Mouse (Mus musculus): ENCODE measurements around the gene Aldh3b3.

Aldh3b3 gene

DNA sequence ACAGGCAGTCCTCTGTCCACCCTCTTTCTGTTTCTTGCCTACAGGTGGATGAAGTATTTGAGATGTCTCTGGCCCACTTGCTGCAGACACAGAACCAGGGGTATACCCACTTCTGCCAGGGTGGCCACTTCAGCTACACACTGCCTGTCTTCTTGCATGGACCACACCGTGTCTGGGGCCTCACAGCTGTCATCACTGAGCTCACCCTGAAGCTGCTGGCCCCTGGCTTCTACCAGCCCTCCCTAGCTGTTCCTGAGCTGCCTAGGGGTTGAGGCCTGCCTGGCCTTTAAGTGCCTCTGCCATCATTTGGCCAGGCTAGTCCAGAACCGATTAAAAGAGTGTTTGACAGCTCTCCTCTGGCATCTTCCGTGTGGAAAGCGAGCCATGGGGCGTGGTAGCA lies 43.3 kb downstream of the Aldh3b3 start:
- no peak for ATAC-seq (ENCODE audit: low TSS enrichment)

DNA sequence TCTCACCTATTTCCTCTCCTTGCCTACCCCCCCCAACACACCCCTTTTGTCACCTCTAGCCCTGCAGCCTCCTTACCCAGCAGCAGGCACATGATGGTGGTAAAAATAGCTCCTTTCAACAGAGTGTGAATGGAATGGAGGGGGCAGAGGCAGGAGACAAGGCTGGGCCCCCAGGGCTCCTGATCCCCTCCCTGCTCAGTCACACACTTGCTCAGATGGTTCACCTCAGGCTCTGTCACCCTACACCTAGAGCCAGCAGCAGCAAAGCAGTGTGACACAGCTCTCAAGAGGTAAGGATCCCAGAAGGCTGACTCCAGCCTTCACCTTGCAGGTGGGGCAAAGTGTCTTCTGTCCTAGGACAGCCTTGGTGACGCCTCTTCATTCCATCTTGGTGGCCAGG lies 44.7 kb downstream of the Aldh3b3 start, which contains the start of gene Doc2g:
Gene Doc2g (plus strand): TSS at position 202 of the 400 bp plus-strand sequence.
- no peak for ATAC-seq (ENCODE audit: low TSS enrichment)

DNA sequence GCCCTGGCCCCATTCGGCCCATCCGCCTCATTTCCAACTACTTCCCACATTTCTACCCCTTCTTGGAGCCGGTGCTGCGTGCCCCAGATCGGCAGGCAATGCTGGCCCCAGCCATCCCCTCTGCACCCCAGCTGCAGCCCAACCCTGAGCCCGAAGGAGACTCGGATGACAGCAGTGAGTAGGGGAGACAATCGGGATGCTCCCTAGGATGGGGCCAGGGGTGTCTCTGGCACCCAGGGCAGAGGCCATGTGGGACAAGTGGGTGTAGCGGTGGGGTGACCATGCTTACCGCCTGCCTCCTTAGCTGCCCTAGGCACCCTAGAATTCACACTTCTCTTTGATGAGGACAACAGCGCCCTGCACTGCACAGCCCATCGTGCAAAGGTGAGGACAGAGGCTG lies 45.2 kb downstream of the Aldh3b3 start:
- no peak for ATAC-seq (ENCODE audit: low TSS enrichment)

DNA sequence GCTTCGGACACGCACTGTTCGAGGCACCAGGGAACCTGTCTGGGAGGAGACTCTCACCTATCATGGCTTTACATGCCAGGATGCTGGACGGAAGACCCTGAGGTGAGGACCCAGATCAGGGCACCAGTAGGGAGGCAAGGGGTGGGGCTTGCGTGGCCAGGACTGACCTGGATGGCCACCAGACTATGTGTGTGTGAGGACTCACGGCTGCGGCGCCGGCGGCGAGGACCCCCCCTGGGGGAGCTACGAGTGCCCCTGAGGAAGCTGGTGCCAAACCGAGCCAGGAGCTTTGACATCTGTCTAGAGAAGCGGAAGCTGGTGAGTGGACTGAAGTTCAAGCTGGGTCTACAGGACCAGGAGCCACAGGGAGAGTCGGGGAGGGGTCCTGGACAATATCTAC lies 45.9 kb downstream of the Aldh3b3 start:
- ATAC-seq (ENCODE audit: low TSS enrichment) = no peak

DNA sequence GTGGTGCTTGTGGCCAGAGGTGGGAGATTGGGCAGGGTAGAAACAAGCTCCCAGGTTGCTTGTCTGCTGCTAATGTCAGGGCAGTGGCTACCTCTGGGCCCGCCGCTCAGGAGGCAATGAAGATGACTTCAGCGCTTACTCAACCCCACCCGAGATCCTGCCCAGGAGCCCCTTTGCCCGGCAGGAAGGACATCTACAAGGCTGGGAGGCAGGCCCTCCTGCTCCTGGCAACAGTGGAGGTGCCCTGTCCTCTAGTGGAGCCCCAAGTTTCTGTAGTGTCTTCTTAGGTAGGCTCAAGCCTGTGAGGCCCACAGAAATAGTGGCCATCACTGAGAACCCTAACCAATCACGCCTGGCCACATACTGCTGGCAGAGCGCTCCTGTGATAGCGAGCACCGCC lies 46.6 kb downstream of the Aldh3b3 start:
- no peak for ATAC-seq (ENCODE audit: low TSS enrichment)

DNA sequence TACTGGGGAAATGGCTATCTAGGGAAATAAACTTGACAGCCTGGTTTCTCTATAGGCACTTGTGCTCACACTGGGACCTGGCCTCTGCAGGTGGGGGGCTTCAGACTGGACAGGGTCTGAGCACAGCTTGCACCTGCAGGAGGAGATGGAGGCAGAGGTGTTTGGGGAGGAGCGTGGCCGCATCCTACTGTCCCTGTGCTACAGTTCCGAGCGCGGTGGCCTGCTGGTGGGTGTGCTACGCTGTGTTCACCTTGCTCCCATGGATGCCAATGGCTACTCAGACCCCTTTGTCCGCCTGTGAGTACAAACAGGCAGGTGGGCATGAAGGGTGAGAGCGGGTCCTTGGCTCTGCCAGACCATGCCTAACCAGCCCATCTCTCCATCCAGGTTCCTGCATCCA lies 47.5 kb downstream of the Aldh3b3 start:
- ATAC-seq (ENCODE audit: low TSS enrichment) = no peak

DNA sequence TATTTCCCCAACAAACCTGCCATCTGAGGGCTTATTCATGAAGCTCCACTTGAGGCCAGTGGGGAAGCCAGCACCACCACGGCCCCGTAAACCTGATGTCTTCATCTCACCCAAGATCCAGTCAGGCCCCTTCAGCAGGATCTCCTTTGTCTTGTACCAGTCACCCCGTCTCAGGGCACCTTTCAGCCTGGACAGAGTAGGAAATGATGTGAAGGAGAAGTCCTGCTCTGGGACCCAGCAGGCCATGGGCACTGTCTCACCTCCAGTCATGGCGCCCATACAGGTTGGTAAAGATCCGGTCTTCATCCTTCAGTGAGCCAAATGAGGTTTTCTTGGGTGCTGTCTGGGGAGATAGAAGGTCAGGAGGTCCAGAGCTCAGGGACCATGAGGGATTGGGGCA lies 52.6 kb downstream of the Aldh3b3 start:
- no peak for ATAC-seq (ENCODE audit: low TSS enrichment)

DNA sequence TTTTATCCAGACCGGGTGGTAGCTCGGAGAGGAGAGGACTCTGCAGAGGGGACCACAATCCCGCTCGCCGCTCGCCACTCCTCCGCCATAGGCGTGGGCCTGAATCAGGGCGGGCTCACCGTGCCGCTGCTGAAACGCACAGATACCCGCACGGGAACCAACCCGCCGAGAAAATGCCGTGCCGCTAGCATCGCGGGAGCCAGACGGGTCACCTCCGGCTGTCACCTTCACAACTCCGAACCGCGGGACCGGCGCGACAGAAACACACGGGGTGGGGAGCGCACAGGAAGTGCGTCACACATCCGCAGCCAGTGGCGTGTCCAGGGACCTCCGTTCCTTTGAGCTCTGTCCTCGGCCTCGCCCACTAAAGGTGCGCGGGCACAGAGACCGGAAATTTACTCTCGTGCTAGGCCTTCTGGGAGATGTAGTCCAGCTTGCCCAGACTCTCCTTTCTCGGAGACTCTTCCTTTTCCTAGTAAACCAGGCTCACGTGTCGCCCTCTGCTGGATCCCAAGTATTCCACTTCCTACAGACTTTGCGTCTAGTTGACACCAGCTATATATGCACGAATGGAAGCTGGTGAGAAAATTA lies 54.1 kb downstream of the Aldh3b3 start, which contains the start of gene Ndufv1:
Gene Ndufv1 (minus strand): TSS at position 375 of the 591 bp plus-strand sequence.
- ATAC-seq (ENCODE audit: low TSS enrichment) = peak; percentile 99

DNA sequence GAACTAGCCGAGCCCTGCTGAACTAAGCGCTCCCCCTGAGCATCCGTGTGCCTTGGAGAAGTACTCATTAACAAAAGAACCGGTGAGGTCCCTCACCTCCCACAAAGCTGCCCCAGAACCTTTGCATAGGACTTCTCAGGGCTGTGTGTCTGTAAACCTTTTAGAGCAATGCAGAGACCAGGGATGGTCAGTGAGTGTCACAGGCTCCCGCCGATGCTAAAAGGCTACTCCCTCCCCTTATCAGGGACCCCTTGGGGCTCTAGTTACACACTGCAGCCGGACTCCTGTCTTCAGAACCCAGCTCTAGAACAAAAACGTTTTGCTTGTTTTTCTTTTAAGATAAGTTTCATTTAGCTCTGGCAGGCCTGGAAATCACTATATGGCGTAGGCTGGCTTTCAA lies 54.6 kb downstream of the Aldh3b3 start:
- ATAC-seq (ENCODE audit: low TSS enrichment) = peak; percentile 13; the same call in 1 of the 2 replicates

DNA sequence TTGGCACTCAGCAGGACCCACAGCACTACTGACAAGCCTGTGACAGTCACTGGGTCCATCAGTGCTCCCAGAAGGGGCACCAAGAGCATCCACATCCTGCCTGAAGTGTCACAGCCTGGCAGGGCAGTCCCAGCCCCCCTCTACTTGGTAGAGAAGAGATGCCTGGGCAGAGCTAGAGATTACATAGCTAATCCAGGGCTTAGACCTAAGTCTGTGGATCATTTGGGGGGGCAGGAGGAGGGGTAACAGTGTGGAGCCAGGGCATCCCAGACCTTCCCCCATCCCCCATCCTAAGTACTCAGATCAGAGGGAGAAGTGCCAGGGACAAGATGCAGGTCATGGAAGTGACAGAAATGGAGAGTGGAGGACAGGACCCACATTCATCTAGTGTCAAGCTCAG lies 56.4 kb downstream of the Aldh3b3 start:
- no peak for ATAC-seq (ENCODE audit: low TSS enrichment)

DNA sequence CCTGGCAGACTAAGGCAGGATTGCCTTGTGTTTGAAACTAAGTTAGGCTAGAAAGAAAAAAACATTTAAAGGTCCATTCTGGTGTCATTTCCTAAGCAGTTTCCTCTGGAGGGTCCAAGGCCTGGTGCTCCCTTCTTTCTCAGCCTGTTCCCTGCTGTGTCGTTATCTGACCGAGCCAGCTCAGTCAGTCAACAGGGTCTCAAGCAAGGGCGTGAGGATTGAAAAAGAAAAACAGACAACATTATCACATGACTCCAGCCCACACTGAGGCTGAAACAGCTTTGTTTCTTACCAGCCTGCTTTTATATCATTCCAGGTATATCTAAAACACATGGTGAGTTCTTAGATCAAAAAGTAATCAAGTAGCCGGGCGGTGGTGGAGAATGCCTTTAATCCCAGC lies 57.2 kb downstream of the Aldh3b3 start:
- ATAC-seq (ENCODE audit: low TSS enrichment) = no peak

DNA sequence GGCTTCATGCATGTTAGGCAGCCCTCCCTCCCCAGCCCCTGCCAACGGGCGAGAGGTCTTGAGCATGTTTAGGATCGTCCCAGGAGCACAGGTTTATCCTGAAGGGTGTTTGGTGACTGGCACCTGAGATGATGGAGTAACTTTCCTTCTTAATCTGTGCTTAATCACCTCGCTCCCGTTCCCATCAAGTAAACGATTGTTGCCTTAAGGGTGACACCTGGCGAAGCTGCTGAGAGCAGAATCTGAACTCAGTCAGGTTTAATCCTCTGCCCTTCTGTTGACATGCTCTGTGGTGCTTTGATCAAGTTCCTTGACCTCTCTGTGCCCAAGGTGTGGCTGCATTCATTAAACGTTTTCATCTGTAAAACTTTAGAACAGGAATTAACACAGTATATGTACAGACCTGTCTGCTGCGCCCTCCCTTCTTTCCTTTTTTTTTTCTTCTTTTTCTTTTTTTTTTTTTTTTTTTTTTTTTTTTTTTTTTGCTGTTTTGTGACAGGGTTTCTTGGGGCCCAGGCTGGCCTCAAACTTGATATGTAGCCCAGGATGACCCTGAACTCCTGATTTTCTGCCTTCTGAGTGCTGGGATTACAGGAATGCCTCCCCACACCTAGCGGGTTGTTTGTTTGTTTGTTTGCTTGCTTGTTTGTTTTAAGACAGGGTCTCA lies 59.6 kb downstream of the Aldh3b3 start:
- ATAC-seq (ENCODE audit: low TSS enrichment) = no peak

DNA sequence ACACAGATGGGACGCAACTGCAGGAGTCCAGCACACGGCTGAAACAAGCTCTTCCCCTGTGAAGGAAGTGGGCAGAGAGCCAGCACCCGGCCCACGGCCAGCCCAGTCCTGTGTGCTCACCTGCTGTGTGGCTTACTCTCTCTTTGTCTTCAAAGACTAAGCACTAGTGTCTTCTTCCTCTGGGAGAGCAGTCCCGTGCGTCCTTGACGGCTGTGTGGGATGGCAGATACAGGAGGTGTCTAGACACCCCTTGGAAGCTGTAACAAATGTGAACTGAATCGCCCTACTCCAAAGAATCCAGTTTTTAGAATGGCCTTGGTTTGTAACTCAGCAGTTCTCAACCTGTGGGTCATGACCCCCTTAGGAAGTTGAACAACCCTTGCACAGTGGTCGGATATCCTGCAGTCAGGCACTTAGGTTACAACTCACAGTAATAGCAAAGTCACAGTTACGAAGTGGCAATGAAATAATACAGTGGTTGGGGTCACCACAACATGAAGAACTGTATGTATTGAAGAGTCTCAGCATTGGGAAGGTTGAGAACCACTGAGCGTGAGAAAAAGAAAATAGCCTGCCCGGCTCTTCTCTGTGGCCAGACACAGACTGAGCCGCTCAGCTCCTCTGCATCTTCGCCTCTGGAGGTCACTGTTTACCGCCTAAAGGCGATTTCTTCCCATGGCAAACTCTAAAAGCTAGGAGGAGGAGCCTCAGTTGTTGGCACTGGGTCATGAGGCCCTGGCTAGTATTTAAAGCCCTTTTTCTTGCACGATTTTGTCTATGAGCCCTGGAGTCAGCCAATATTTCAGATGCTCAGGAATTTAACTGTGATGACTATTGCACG lies 60.5 kb downstream of the Aldh3b3 start:
- ATAC-seq (ENCODE audit: low TSS enrichment) = peak; percentile 85; the same call in 1 of the 2 replicates
